Mouse (Mus musculus): ENCODE data around the gene Gp1bb. TPM values are rescaled to one million over a fixed set of nuclear protein-coding genes. Genes with fewer than 3 reads are reported as not detected.

Gp1bb gene
- total and polyA plus RNA-seq, 2 experiments from 2014 or later = 2.1 to 3.0 TPM

DNA sequence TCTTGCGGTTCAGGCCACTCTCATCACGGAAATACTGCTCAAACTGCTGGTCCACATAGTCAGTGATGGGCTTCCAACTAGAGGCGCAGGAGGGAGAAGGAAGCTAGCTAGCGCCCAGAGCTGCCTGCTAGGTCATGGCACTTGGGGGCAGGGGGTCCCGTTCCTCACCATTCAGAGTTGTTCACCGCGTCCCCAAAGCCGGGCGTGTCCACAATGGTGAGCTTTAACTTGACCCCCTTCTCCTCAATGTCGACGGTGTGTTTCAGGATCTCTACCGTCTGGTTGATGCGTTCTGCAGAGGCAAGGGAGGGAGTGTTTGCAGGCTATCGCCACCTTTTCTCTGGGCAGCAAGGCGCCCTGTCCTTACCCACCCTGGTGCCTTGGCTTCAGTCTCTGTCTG lies 2.4 kb upstream of the Gp1bb start:
- H3K27ac ChIP-seq (ENCODE audit: low read depth) = no peak overlapping the region
- H3K9me3 ChIP-seq (replicated peaks; ENCODE audit: control insufficient read depth, low read length) = no peaks in the 10 kb centered on the region
- DNase-seq (ENCODE audit: low spot score) (no peak), ATAC-seq (ENCODE audit: insufficient read depth, low read depth) (no peak)
- no peak overlapping the region for H3K4me3 ChIP-seq (ENCODE audit: low read depth, low read length)
- 40% methylated on average over 15 of the region's 15 CpGs for WGBS
- peaks cover 89% of the 10 kb centered on the region for H3K27me3 ChIP-seq (ENCODE audit: control insufficient read depth, insufficient read depth, low read length)
- TF ChIP-seq EP300 (IDR thresholded peaks at IDR 0.05; ENCODE audit: low read depth) (no peak), CTCF (IDR thresholded peaks at IDR 0.05; ENCODE audit: low read depth) (no peak)
- H3K4me2 ChIP-seq (ENCODE audit: low read depth, low read length) = no peak overlapping the region
- H3K9ac ChIP-seq (replicated peaks; ENCODE audit: low read depth, low read length) = no peak overlapping the region
- 0 out of 2 replicates have a peak, but pooled peaks cover 5% of the 10 kb centered on the region for H3K4me1 ChIP-seq (ENCODE audit: control insufficient read depth, insufficient read depth)
- no peaks in the 10 kb centered on the region for H3K36me3 ChIP-seq (replicated peaks; ENCODE audit: control insufficient read depth, insufficient read depth, low read length)

DNA sequence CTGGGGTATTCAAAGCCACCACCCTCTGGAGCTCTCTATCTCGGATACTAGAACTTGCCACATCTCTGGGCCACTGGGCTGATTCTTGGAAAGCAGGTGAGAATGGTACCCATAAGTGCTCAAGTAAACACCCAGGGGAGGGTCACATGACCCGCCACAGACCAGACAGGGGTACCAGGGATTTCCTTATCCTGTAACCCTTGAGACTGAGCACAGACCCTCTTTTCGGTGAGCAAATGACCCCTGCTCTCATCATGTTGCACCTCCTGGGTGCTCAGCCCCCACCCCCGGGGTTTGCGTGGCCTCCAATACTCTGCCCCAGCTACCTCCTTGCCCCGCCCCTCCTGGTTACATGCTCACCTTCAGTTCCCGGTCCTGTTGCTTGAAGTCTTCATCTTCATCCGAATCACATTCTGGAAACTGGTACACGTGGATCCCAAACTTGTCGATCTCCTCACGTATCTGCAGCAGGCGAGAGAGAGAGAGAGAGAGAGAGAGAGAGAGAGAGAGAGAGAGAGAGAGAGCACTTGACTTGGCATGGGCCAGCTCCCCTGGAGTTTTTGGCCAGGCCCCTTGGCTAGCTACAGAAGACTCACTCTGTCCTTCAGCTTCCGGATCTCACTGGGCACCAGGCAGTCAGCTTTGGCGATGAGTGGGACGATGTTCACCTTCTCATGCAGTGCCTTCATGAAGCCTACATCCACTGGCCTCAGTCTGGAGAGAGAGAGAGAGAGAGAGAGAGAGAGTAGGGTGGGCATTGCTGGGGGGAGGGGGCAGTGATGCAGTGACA lies 1.7 kb upstream of the Gp1bb start:
- no peaks in the 10 kb centered on the region for H3K36me3 ChIP-seq (replicated peaks; ENCODE audit: control insufficient read depth, insufficient read depth, low read length)
- 46% methylated on average over 15 of the region's 15 CpGs for WGBS

DNA sequence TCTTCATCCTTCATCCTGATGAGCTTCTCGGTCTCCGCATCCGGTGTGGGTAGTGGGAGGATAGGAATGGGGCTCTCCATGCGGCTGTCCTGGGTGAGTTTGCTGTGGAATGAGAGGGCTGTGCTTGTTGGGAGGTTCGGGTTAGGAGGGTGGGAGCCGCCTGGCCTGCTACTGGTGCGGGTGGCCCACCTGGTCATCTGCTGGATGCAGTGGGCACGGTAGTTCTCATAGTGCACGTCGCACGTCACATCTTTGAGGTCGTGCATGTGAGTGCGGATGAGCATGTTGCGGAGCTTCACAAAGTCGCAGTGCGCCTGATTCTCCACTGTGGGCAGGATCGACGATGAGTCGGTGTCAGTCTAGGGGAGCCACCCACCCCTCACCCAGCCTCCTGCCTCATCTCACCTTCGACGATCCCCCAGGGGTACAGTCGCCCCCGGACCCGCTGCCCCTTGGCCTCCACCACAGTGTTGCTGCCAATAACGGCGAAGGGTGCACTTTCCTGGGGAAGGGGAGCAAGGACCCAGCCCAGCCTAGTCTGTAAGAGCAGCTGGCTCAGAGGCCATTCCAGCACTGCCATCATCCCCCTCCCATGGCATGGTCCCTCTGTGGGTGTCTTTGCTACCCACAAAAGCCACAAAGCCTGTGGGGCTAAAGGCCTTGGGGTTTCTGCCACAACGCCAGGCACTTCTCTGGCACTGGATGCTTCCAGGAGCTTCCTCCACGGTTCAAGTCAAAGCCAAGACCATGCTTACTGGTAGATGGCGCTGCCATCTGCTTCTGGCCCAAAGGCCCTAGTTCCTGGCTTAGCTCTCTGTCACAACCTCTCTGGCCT lies 930 bp upstream of the Gp1bb start:
- 40% methylated on average over 29 of the region's 29 CpGs for WGBS
- H3K9me3 ChIP-seq (replicated peaks; ENCODE audit: control insufficient read depth, low read length) = no peaks in the 10 kb centered on the region
- H3K4me3 ChIP-seq (ENCODE audit: low read depth, low read length) = no peak overlapping the region

More for the DNA sequence above, 1.7 kb upstream of the Gp1bb start:
- no peak overlapping the region for H3K9ac ChIP-seq (replicated peaks; ENCODE audit: low read depth, low read length)
- 0 out of 2 replicates have a peak, but pooled peaks cover 5% of the 10 kb centered on the region for H3K4me1 ChIP-seq (ENCODE audit: control insufficient read depth, insufficient read depth)
- no peak for ATAC-seq (ENCODE audit: insufficient read depth, low read depth)
- no peak overlapping the region for H3K4me2 ChIP-seq (ENCODE audit: low read depth, low read length)
- TF ChIP-seq CTCF (IDR thresholded peaks at IDR 0.05; ENCODE audit: low read depth) (no peak), EP300 (IDR thresholded peaks at IDR 0.05; ENCODE audit: low read depth) (no peak)
- DNase-seq (ENCODE audit: low spot score) = no peak
- H3K4me3 ChIP-seq (ENCODE audit: low read depth, low read length) = no peak overlapping the region
- H3K9me3 ChIP-seq (replicated peaks; ENCODE audit: control insufficient read depth, low read length) = no peaks in the 10 kb centered on the region
- no peak overlapping the region for H3K27ac ChIP-seq (ENCODE audit: low read depth)
- peaks cover 96% of the 10 kb centered on the region for H3K27me3 ChIP-seq (ENCODE audit: control insufficient read depth, insufficient read depth, low read length)

GRCm38 (mm10) chr16:18621362-18622001 lies 721 bp downstream of the Gp1bb start:
- DNase-seq (ENCODE audit: low spot score) = no peak
- Histone ChIP-seq H3K4me3 (ENCODE audit: low read depth, low read length) (peak overlapping the region; percentile 47), H3K9me3 (replicated peaks; ENCODE audit: control insufficient read depth, low read length) (no peaks in the 10 kb centered on the region), H3K4me1 (ENCODE audit: control insufficient read depth, insufficient read depth) (0 out of 2 replicates have a peak, but pooled peaks cover 5% of the 10 kb centered on the region), H3K27me3 (ENCODE audit: control insufficient read depth, insufficient read depth, low read length) (peaks cover 95% of the 10 kb centered on the region), H3K9ac (replicated peaks; ENCODE audit: low read depth, low read length) (no peak overlapping the region), H3K27ac (ENCODE audit: low read depth) (no peak overlapping the region), H3K36me3 (replicated peaks; ENCODE audit: control insufficient read depth, insufficient read depth, low read length) (no peaks in the 10 kb centered on the region), H3K4me2 (ENCODE audit: low read depth, low read length) (peak overlapping the region; percentile 78)
- TF ChIP-seq EP300 (IDR thresholded peaks at IDR 0.05; ENCODE audit: low read depth) (no peak), CTCF (IDR thresholded peaks at IDR 0.05; ENCODE audit: low read depth) (no peak)
- WGBS = 2% methylated on average over 38 of the region's 38 CpGs
- ATAC-seq (ENCODE audit: insufficient read depth, low read depth) = no peak; the same call in 1 of the 2 replicates

More for the DNA sequence above, 930 bp upstream of the Gp1bb start:
- Histone ChIP-seq H3K4me1 (ENCODE audit: control insufficient read depth, insufficient read depth) (0 out of 2 replicates have a peak, but pooled peaks cover 5% of the 10 kb centered on the region), H3K36me3 (replicated peaks; ENCODE audit: control insufficient read depth, insufficient read depth, low read length) (no peaks in the 10 kb centered on the region), H3K4me2 (ENCODE audit: low read depth, low read length) (no peak overlapping the region), H3K9ac (replicated peaks; ENCODE audit: low read depth, low read length) (no peak overlapping the region), H3K27me3 (ENCODE audit: control insufficient read depth, insufficient read depth, low read length) (peaks cover 97% of the 10 kb centered on the region), H3K27ac (ENCODE audit: low read depth) (no peak overlapping the region)
- TF ChIP-seq CTCF (IDR thresholded peaks at IDR 0.05; ENCODE audit: low read depth) (no peak), EP300 (IDR thresholded peaks at IDR 0.05; ENCODE audit: low read depth) (no peak)
- DNase-seq (ENCODE audit: low spot score) (no peak), ATAC-seq (ENCODE audit: insufficient read depth, low read depth) (no peak)

Data from heart, postnatal 0 days (tissue).